Mouse (Mus musculus): ENCODE measurements around the gene Hist1h1a. TPM values are rescaled to one million over a fixed set of nuclear protein-coding genes. Genes with fewer than 3 reads are reported as not detected.

Gene Hist1h1a
- polyA plus RNA-seq, 1 experiment from 2014 or later = 0.79 TPM

- Histone ChIP-seq H3K4me2 (ENCODE audit: low read depth, low read length) (no peak overlapping the region), H3K27ac (ENCODE audit: low read length) (no peak overlapping the region), H3K9me3 (replicated peaks; ENCODE audit: control insufficient read depth, low read length) (no peaks in the 10 kb centered on the region), H3K27me3 (ENCODE audit: control insufficient read depth, insufficient read depth, low read length) (no peaks in the 10 kb centered on the region), H3K9ac (ENCODE audit: low read length) (no peak overlapping the region), H3K4me3 (ENCODE audit: low read length) (no peak overlapping the region), H3K36me3 (ENCODE audit: control insufficient read depth, insufficient read depth) (no peaks in the 10 kb centered on the region), H3K4me1 (ENCODE audit: control insufficient read depth, insufficient read depth, low read length) (no peaks in the 10 kb centered on the region)
- 40% methylated on average over 2 of the region's 2 CpGs for WGBS
- no peak for ATAC-seq (replicated peaks; ENCODE audit: extremely low read depth, insufficient read depth, low FRiP score)
These were observed 29.1 kb downstream of the Hist1h1a start for GRCm38 (mm10) chr13:23792520-23792919.

- H3K9ac ChIP-seq (ENCODE audit: low read length) = no peak overlapping the region
- H3K27me3 ChIP-seq (ENCODE audit: control insufficient read depth, insufficient read depth, low read length) = no peaks in the 10 kb centered on the region
- H3K27ac ChIP-seq (ENCODE audit: low read length) = no peak overlapping the region
- H3K4me2 ChIP-seq (ENCODE audit: low read depth, low read length) = no peak overlapping the region
- ATAC-seq (replicated peaks; ENCODE audit: extremely low read depth, insufficient read depth, low FRiP score) = no peak
- no peaks in the 10 kb centered on the region for H3K9me3 ChIP-seq (replicated peaks; ENCODE audit: control insufficient read depth, low read length)
- H3K4me1 ChIP-seq (ENCODE audit: control insufficient read depth, insufficient read depth, low read length) = no peaks in the 10 kb centered on the region
- H3K36me3 ChIP-seq (ENCODE audit: control insufficient read depth, insufficient read depth) = no peaks in the 10 kb centered on the region
- H3K4me3 ChIP-seq (ENCODE audit: low read length) = no peak overlapping the region
- WGBS = 71% methylated on average over 5 of the region's 5 CpGs
These were observed 35.9 kb downstream of the Hist1h1a start for GRCm38 (mm10) chr13:23799405-23799804.

- Histone ChIP-seq H3K27ac (ENCODE audit: low read length) (no peak overlapping the region), H3K36me3 (ENCODE audit: control insufficient read depth, insufficient read depth) (no peaks in the 10 kb centered on the region), H3K4me1 (ENCODE audit: control insufficient read depth, insufficient read depth, low read length) (no peaks in the 10 kb centered on the region), H3K27me3 (ENCODE audit: control insufficient read depth, insufficient read depth, low read length) (no peaks in the 10 kb centered on the region), H3K9me3 (replicated peaks; ENCODE audit: control insufficient read depth, low read length) (no peaks in the 10 kb centered on the region), H3K4me2 (ENCODE audit: low read depth, low read length) (no peak overlapping the region), H3K9ac (ENCODE audit: low read length) (no peak overlapping the region), H3K4me3 (ENCODE audit: low read length) (no peak overlapping the region)
- WGBS = 85% methylated on average over 2 of the region's 2 CpGs
- ATAC-seq (replicated peaks; ENCODE audit: extremely low read depth, insufficient read depth, low FRiP score) = no peak
These were observed 41.1 kb downstream of the Hist1h1a start for GRCm38 (mm10) chr13:23804532-23804931.

GRCm38 (mm10) chr13:23806422-23807052, 43.1 kb downstream of the Hist1h1a start, which contains the start of gene Slc17a2:
Gene Slc17a2 (plus strand): TSS chr13:23806993.
- no peaks in the 10 kb centered on the region for H3K4me1 ChIP-seq (ENCODE audit: control insufficient read depth, insufficient read depth, low read length)

More at GRCm38 (mm10) chr13:23806422-23807052, 43.1 kb downstream of the Hist1h1a start, which contains the start of gene Slc17a2:
- Histone ChIP-seq H3K4me2 (ENCODE audit: low read depth, low read length) (no peak within 1 kb of the TSS), H3K9me3 (replicated peaks; ENCODE audit: control insufficient read depth, low read length) (no peaks in the 10 kb centered on the region), H3K36me3 (ENCODE audit: control insufficient read depth, insufficient read depth) (no peaks in the 10 kb centered on the region), H3K27ac (ENCODE audit: low read length) (no peak within 1 kb of the TSS), H3K4me3 (ENCODE audit: low read length) (no peak within 1 kb of the TSS), H3K9ac (ENCODE audit: low read length) (no peak within 1 kb of the TSS), H3K27me3 (ENCODE audit: control insufficient read depth, insufficient read depth, low read length) (no peaks in the 10 kb centered on the region)
- 68% methylated on average over 15 of the region's 15 CpGs for WGBS
- no peak for ATAC-seq (replicated peaks; ENCODE audit: extremely low read depth, insufficient read depth, low FRiP score)

Small RNA genes within 50 kb of the gene (microRNA-seq; reads per million reads assigned to microRNA genes)
- gene Gm44314 (not detected), gene Gm44484 (not detected)

Other genes starting within 250 kb of the Hist1h1a start
- gene Hist1h4h, start 232.6 kb upstream of the Hist1h1a start, polyA plus RNA-seq (2015; fragmentation: Nextera tagmentation; extraction: Ambion mirVana) = 7.7 and 8.6 TPM in 2 replicates
- 3.8 and 9.2 TPM in 2 replicates for gene Hist1h2af, start 229.8 kb upstream of the Hist1h1a start, polyA plus RNA-seq (2015; fragmentation: Nextera tagmentation; extraction: Ambion mirVana)
- 2.0 and 2.2 TPM in 2 replicates for gene Hist1h3g, start 228.2 kb upstream of the Hist1h1a start, polyA plus RNA-seq (2015; fragmentation: Nextera tagmentation; extraction: Ambion mirVana)
- gene Hist1h2bh, start 220.3 kb upstream of the Hist1h1a start, polyA plus RNA-seq (2015; fragmentation: Nextera tagmentation; extraction: Ambion mirVana) = 0.38 and 0.52 TPM in 2 replicates
- gene Hist1h3f, start 219.6 kb upstream of the Hist1h1a start, polyA plus RNA-seq (2015; fragmentation: Nextera tagmentation; extraction: Ambion mirVana) = 0.20 and 0.37 TPM in 2 replicates
- 0.53 TPM in 1 of 2 replicates, not detected in the other for gene Hist1h4f, start 212.0 kb upstream of the Hist1h1a start, polyA plus RNA-seq (2015; fragmentation: Nextera tagmentation; extraction: Ambion mirVana)
- 0.21 and 0.37 TPM in 2 replicates for gene Hist1h1d, start 210.4 kb upstream of the Hist1h1a start, polyA plus RNA-seq (2015; fragmentation: Nextera tagmentation; extraction: Ambion mirVana)
- 1.7 and 2.1 TPM in 2 replicates for gene Hist1h3e, start 201.3 kb upstream of the Hist1h1a start, polyA plus RNA-seq (2015; fragmentation: Nextera tagmentation; extraction: Ambion mirVana)
- gene Hist1h2ae, start 192.4 kb upstream of the Hist1h1a start, polyA plus RNA-seq (2015; fragmentation: Nextera tagmentation; extraction: Ambion mirVana) = 34.0 and 34.2 TPM in 2 replicates
- gene Hist1h2bg, start 192.3 kb upstream of the Hist1h1a start, polyA plus RNA-seq (2015; fragmentation: Nextera tagmentation; extraction: Ambion mirVana) = 4.2 and 5.1 TPM in 2 replicates
- gene Hist1h2bf, start 189.5 kb upstream of the Hist1h1a start, polyA plus RNA-seq (2015; fragmentation: Nextera tagmentation; extraction: Ambion mirVana) = 0.37 and 2.4 TPM in 2 replicates
- gene Hist1h2ad, start 189.3 kb upstream of the Hist1h1a start, polyA plus RNA-seq (2015; fragmentation: Nextera tagmentation; extraction: Ambion mirVana) = 1.2 and 1.8 TPM in 2 replicates
- gene Hist1h3d, start 187.9 kb upstream of the Hist1h1a start, polyA plus RNA-seq (2015; fragmentation: Nextera tagmentation; extraction: Ambion mirVana) = 1.4 and 1.8 TPM in 2 replicates
- gene Hist1h4d, start 182.1 kb upstream of the Hist1h1a start, polyA plus RNA-seq (2015; fragmentation: Nextera tagmentation; extraction: Ambion mirVana) = 48.7 and 49.1 TPM in 2 replicates
- 1.9 and 2.0 TPM in 2 replicates for gene Hist1h2be, start 142.5 kb upstream of the Hist1h1a start, polyA plus RNA-seq (2015; fragmentation: Nextera tagmentation; extraction: Ambion mirVana)
- 10.4 and 11.5 TPM in 2 replicates for gene Hist1h1e, start 141.1 kb upstream of the Hist1h1a start, polyA plus RNA-seq (2015; fragmentation: Nextera tagmentation; extraction: Ambion mirVana)
- 0.52 and 0.75 TPM in 2 replicates for gene Hist1h2ac, start 79.7 kb upstream of the Hist1h1a start, polyA plus RNA-seq (2015; fragmentation: Nextera tagmentation; extraction: Ambion mirVana)
- 49.7 and 53.7 TPM in 2 replicates for gene Hist1h2bc, start 79.5 kb upstream of the Hist1h1a start, polyA plus RNA-seq (2015; fragmentation: Nextera tagmentation; extraction: Ambion mirVana)
- not detected in 2 replicates for gene Hist1h1t, start 67.9 kb upstream of the Hist1h1a start, polyA plus RNA-seq (2015; fragmentation: Nextera tagmentation; extraction: Ambion mirVana)
- 1.9 and 2.8 TPM in 2 replicates for gene Hist1h4c, start 65.2 kb upstream of the Hist1h1a start, polyA plus RNA-seq (2015; fragmentation: Nextera tagmentation; extraction: Ambion mirVana)
- gene Hfe, start 52.8 kb upstream of the Hist1h1a start, polyA plus RNA-seq (2015; fragmentation: Nextera tagmentation; extraction: Ambion mirVana) = 11.7 and 14.9 TPM in 2 replicates
- 38.0 and 38.5 TPM in 2 replicates for gene Hist1h1c, start 24.9 kb upstream of the Hist1h1a start, polyA plus RNA-seq (2015; fragmentation: Nextera tagmentation; extraction: Ambion mirVana)
- gene Hist1h3c, start 18.1 kb upstream of the Hist1h1a start, polyA plus RNA-seq (2015; fragmentation: Nextera tagmentation; extraction: Ambion mirVana) = 3.0 and 3.8 TPM in 2 replicates
- 0.98 and 2.2 TPM in 2 replicates for gene Hist1h2bb, start 16.9 kb upstream of the Hist1h1a start, polyA plus RNA-seq (2015; fragmentation: Nextera tagmentation; extraction: Ambion mirVana)
- gene Hist1h2ab, start 12.5 kb upstream of the Hist1h1a start, polyA plus RNA-seq (2015; fragmentation: Nextera tagmentation; extraction: Ambion mirVana) = 17.0 and 20.0 TPM in 2 replicates
- 3.2 and 5.0 TPM in 2 replicates for gene Hist1h3b, start 11.4 kb upstream of the Hist1h1a start, polyA plus RNA-seq (2015; fragmentation: Nextera tagmentation; extraction: Ambion mirVana)
- 1.2 and 1.5 TPM in 2 replicates for gene Hist1h4b, start 6.7 kb upstream of the Hist1h1a start, polyA plus RNA-seq (2015; fragmentation: Nextera tagmentation; extraction: Ambion mirVana)
- gene Hist1h4a, start 2.4 kb upstream of the Hist1h1a start, polyA plus RNA-seq (2015; fragmentation: Nextera tagmentation; extraction: Ambion mirVana) = 0.32 TPM in 1 of 2 replicates, not detected in the other
- gene Hist1h3a, start 1.3 kb upstream of the Hist1h1a start, polyA plus RNA-seq (2015; fragmentation: Nextera tagmentation; extraction: Ambion mirVana) = 1.5 and 3.4 TPM in 2 replicates
- gene Trim38, start 6.2 kb downstream of the Hist1h1a start, polyA plus RNA-seq (2015; fragmentation: Nextera tagmentation; extraction: Ambion mirVana) = 0.10 TPM in 1 of 2 replicates, not detected in the other
- not detected in 2 replicates for gene Slc17a2, start 43.3 kb downstream of the Hist1h1a start, polyA plus RNA-seq (2015; fragmentation: Nextera tagmentation; extraction: Ambion mirVana)
- gene Slc17a3, start 75.8 kb downstream of the Hist1h1a start, polyA plus RNA-seq (2015; fragmentation: Nextera tagmentation; extraction: Ambion mirVana) = not detected in 2 replicates
- not detected in 2 replicates for gene Slc17a1, start 104.1 kb downstream of the Hist1h1a start, polyA plus RNA-seq (2015; fragmentation: Nextera tagmentation; extraction: Ambion mirVana)
- 0.09 TPM in 1 of 2 replicates, not detected in the other for gene Slc17a4, start 151.3 kb downstream of the Hist1h1a start, polyA plus RNA-seq (2015; fragmentation: Nextera tagmentation; extraction: Ambion mirVana)
- not detected in 2 replicates for gene Hist1h2ba, start 170.5 kb downstream of the Hist1h1a start, polyA plus RNA-seq (2015; fragmentation: Nextera tagmentation; extraction: Ambion mirVana)
- gene Hist1h2aa, start 170.8 kb downstream of the Hist1h1a start, polyA plus RNA-seq (2015; fragmentation: Nextera tagmentation; extraction: Ambion mirVana) = not detected in 2 replicates
- gene Scgn, start 227.5 kb downstream of the Hist1h1a start, polyA plus RNA-seq (2015; fragmentation: Nextera tagmentation; extraction: Ambion mirVana) = not detected in 2 replicates

Measured in heart, embryonic 16.5 days (tissue).